In the genomic region with DNA sequence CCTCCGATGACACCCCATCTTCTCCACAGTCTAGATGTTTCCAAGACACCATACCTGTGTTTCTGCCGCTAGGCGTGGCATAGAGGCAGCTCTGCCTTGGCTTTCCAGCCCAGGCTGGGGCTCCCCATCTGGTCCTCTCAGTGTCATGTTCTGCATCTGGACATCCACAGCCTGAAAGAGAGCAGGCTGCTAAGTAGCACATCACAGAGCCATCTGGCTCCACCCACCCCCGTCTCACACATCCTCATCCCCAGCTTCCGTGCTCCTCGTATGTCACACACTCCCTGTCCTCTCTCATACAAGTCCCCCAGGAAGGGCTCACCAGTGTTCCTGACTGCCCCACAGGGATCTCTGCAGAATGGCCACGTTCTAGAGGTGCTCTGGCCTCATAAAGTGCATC, we compare ENCODE assay signal across 27 mouse cellular contexts.
DNase-seq lines count a peak whose midpoint lies in the region; ATAC-seq lines count a peak whose summit lies in the region.
"Had no signal": no experiment of that assay in that cellular context is flagged by ENCODE, and none has a peak within 500 bp of the region (broad histone marks: within the 10 kb centered on the region; RNA-seq: fewer than 3 reads in every experiment).

No protein-coding gene starts in this region.

- no peak overlapping the region for H3K9ac ChIP-seq in kidney, embryonic 16.5 days (replicated peaks; ENCODE audit: low read length)
- H3K9ac ChIP-seq: embryonic facial prominence, embryonic 12.5 days; limb, embryonic 13.5 days; liver, embryonic 12.5 days had no signal

- H3K27me3 ChIP-seq in kidney, embryonic 16.5 days (ENCODE audit: insufficient read depth, low read length): peaks cover 3% of the 10 kb centered on the region; the same call in 1 of the 2 replicates
- H3K27me3 ChIP-seq: CH12.LX, Patski had no signal

- peaks cover 8% of the 10 kb centered on the region; the same call in 1 of the 2 replicates for H3K4me1 ChIP-seq in kidney, embryonic 16.5 days (ENCODE audit: insufficient read depth, low read length)
- H3K4me1 ChIP-seq: embryonic facial prominence, embryonic 12.5 days; limb, embryonic 13.5 days; liver, embryonic 12.5 days had no signal

- intact Hi-C loops in left cerebral cortex, postnatal 25 days (cut with DNase I): loop anchor here (10.0 kb wide), 1 partner anchor 155 kb away; a partner anchor contains a TSS

- no peak overlapping the region for H3K27ac ChIP-seq in kidney, embryonic 16.5 days (ENCODE audit: low read length)
- H3K27ac ChIP-seq: embryonic facial prominence, embryonic 12.5 days; hindbrain, postnatal 0 days; left cerebral cortex, adult 2 months; limb, embryonic 13.5 days; liver, embryonic 12.5 days; stomach, postnatal 0 days had no signal

- no peak overlapping the region for H3K4me2 ChIP-seq in kidney, embryonic 16.5 days (replicated peaks; ENCODE audit: low read depth, low read length)
- H3K4me2 ChIP-seq: embryonic facial prominence, embryonic 12.5 days; heart, embryonic 11.5 days; limb, embryonic 13.5 days; liver, embryonic 12.5 days; midbrain, embryonic 11.5 days had no signal

- DNase-seq in layer of hippocampus, adult 18-20 months (ENCODE audit: low spot score in 2 of 2): peak; percentile 31 to 55
- DNase-seq in layer of hippocampus, adult 9-10 months (ENCODE audit: low spot score): no peak
- peak; percentile 50 to 76 for DNase-seq in frontal cortex, adult 2 months (ENCODE audit: extremely low spot score in 1 of 2, low spot score in 1 of 2)
- peak; percentile 57 to 88 for DNase-seq in left cerebral cortex, postnatal 25 days (ENCODE audit: low spot score in 2 of 2)
- peak; percentile 63 for DNase-seq in telencephalon, adult 2 months (ENCODE audit: low read depth, low spot score)
- DNase-seq in cerebellum, postnatal 4 days (ENCODE audit: low spot score in 2 of 2): no peak
- DNase-seq: adrenal gland, postnatal 36 days; cerebellum, adult 11 months; cerebellum, adult 9-11 months; gastrocnemius, postnatal 10 days; heart, adult 11 months; kidney, postnatal 36 days; lung, adult 18-20 months; lung, postnatal 10 days had no signal

- no peaks in the 10 kb centered on the region for H3K36me3 ChIP-seq in kidney, embryonic 16.5 days (ENCODE audit: insufficient read depth, low read length)
- H3K36me3 ChIP-seq: embryonic facial prominence, embryonic 12.5 days; G1E; limb, embryonic 13.5 days; liver, embryonic 12.5 days had no signal

- no peaks in the 10 kb centered on the region for H3K9me3 ChIP-seq in kidney, embryonic 16.5 days (ENCODE audit: low read length)
- H3K9me3 ChIP-seq: embryonic facial prominence, embryonic 12.5 days; G1E; limb, embryonic 13.5 days; liver, embryonic 12.5 days had no signal

- 72% methylated on average over 7 of the region's 7 CpGs for WGBS in kidney, embryonic 16.5 days

- ATAC-seq in kidney, embryonic 16.5 days (ENCODE audit: low FRiP score, low TSS enrichment): no peak
- ATAC-seq: hindbrain, postnatal 0 days; intestine, postnatal 0 days; liver, embryonic 12.5 days; Patski had no signal

- H3K4me3 ChIP-seq in kidney, embryonic 16.5 days (ENCODE audit: low read length): no peak overlapping the region
- H3K4me3 ChIP-seq: embryonic facial prominence, embryonic 12.5 days; left cerebral cortex, adult 2 months; limb, embryonic 13.5 days; liver, embryonic 12.5 days had no signal

Comparison
In these comparisons a context has a peak if more than half of its experiments do, and no peak if none do; other contexts are left out.
1. DNase-seq: peak in layer of hippocampus, adult 18-20 months (2 of 2), frontal cortex, adult 2 months (2 of 2), left cerebral cortex, postnatal 25 days (2 of 2) and telencephalon, adult 2 months (single experiment); none in layer of hippocampus, adult 9-10 months (single experiment) and cerebellum, postnatal 4 days (0 of 2).